Mouse (Mus musculus): ENCODE measurements around the gene Dlg2. TPM values are rescaled to one million over a fixed set of nuclear protein-coding genes. Genes with fewer than 3 reads are reported as not detected.

Dlg2 gene
- polyA plus RNA-seq, 1 experiment from 2014 or later = 1.1 TPM

- Histone ChIP-seq H3K9me3 (ENCODE audit: control insufficient read depth, low read length) (no peaks in the 10 kb centered on the region), H3K27ac (ENCODE audit: low read length) (peak overlapping the region; percentile 86; the same call in 1 of the 2 replicates), H3K4me2 (ENCODE audit: low read depth, low read length) (peak overlapping the region; percentile 64), H3K4me1 (replicated peaks; ENCODE audit: control insufficient read depth, insufficient read depth, low read length) (no peaks in the 10 kb centered on the region; the same call in 1 of the 2 replicates), H3K4me3 (ENCODE audit: low read length) (peak overlapping the region; percentile 81), H3K9ac (ENCODE audit: low read length) (peak overlapping the region; percentile 84), H3K27me3 (ENCODE audit: control insufficient read depth, insufficient read depth, low read depth, low read length) (no peaks in the 10 kb centered on the region), H3K36me3 (ENCODE audit: control insufficient read depth, insufficient read depth, low read length) (peaks cover 13% of the 10 kb centered on the region)
- WGBS = 22% methylated on average over 7 of the region's 7 CpGs
- ATAC-seq (ENCODE audit: low read depth) = no peak
Observed at GRCm38 (mm10) chr7:90456149-90456844, 20.2 kb upstream of the Dlg2 start.

DNA sequence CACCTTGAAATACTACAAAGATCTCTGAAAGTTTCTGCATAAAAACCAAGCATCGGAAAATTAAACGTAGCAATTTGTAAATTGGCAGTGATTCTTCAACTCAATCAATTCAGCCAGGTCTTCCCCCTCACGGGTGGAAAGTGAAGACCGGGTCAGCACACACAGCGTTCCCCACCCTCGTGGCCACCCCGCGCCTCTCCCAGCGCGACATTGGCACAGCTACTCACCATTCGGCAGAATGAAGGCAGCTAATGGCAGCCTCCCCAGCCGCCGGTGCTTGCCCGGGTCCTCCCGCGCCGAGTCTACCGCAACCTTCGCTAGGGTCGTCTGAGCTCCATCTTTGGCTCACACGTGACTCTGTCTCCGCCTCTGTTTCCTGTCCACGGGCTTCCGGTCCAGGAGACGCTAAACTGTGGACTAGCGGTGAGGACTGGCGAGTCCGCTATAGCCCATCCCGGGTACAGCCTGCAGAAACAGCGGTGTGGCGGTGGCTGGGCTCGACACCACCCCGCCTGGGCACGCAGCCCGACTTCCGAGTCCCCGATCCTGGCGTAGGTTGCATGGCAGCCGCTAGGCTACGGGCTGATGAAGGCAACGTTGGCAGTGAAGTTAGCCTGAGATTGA, 19.5 kb upstream of the Dlg2 start, which contains the start of gene Tmem126a:
TSS of gene Tmem126a (minus strand) at position 385 of the 624 bp plus-strand sequence.
- H3K9ac ChIP-seq (ENCODE audit: low read length) = peak within 1 kb of the TSS; percentile 84
- H3K9me3 ChIP-seq (ENCODE audit: control insufficient read depth, low read length) = no peaks in the 10 kb centered on the region
- H3K27me3 ChIP-seq (ENCODE audit: control insufficient read depth, insufficient read depth, low read depth, low read length) = no peaks in the 10 kb centered on the region
- H3K27ac ChIP-seq (ENCODE audit: low read length) = peak within 1 kb of the TSS; percentile 86
- WGBS = under 1% methylated on average over 41 of the region's 41 CpGs
- H3K4me1 ChIP-seq (replicated peaks; ENCODE audit: control insufficient read depth, insufficient read depth, low read length) = no peaks in the 10 kb centered on the region; the same call in 1 of the 2 replicates
- H3K4me3 ChIP-seq (ENCODE audit: low read length) = peak within 1 kb of the TSS; percentile 81
- peak within 1 kb of the TSS; percentile 64 for H3K4me2 ChIP-seq (ENCODE audit: low read depth, low read length)
- peak; percentile 97 for ATAC-seq (ENCODE audit: low read depth)
- peaks cover 10% of the 10 kb centered on the region; the same call in 1 of the 2 replicates for H3K36me3 ChIP-seq (ENCODE audit: control insufficient read depth, insufficient read depth, low read length)

- H3K27me3 ChIP-seq (ENCODE audit: control insufficient read depth, insufficient read depth, low read depth, low read length) = no peaks in the 10 kb centered on the region
- peak overlapping the region; percentile 86 for H3K27ac ChIP-seq (ENCODE audit: low read length)
- H3K9ac ChIP-seq (ENCODE audit: low read length) = peak overlapping the region; percentile 84
- peaks cover 8% of the 10 kb centered on the region; the same call in 1 of the 2 replicates for H3K36me3 ChIP-seq (ENCODE audit: control insufficient read depth, insufficient read depth, low read length)
- peak; percentile 63 for ATAC-seq (ENCODE audit: low read depth)
- no peaks in the 10 kb centered on the region for H3K9me3 ChIP-seq (ENCODE audit: control insufficient read depth, low read length)
- no peaks in the 10 kb centered on the region; the same call in 1 of the 2 replicates for H3K4me1 ChIP-seq (replicated peaks; ENCODE audit: control insufficient read depth, insufficient read depth, low read length)
- H3K4me2 ChIP-seq (ENCODE audit: low read depth, low read length) = peak overlapping the region; percentile 64
- 11% methylated on average over 10 of the region's 10 CpGs for WGBS
- H3K4me3 ChIP-seq (ENCODE audit: low read length) = peak overlapping the region; percentile 81
Observed at GRCm38 (mm10) chr7:90457517-90457916, 19.0 kb upstream of the Dlg2 start.

DNA sequence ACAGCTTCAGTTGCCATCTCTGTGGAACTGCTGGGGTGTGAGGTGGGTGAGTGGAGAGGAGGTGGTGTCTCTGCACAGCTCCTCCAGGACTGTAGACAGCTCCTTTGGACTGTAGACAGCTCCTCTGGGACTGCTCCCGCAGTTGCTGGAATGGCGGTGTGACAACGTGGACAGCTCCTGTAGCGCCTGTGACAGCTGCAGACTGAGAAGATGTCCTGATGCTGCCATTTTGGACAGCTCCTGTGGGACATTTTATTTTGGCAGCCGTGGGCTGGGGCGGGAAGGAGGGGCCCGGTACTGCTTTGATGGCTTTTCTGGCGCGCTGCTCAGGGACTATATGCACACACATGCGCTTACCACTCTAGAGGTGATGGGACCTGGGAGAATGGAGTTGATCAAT, 16.1 kb upstream of the Dlg2 start:
- H3K9me3 ChIP-seq (ENCODE audit: control insufficient read depth, low read length) = no peaks in the 10 kb centered on the region
- no peak overlapping the region for H3K4me2 ChIP-seq (ENCODE audit: low read depth, low read length)
- no peak overlapping the region for H3K4me3 ChIP-seq (ENCODE audit: low read length)
- WGBS = 37% methylated on average over 10 of the region's 10 CpGs
- no peak overlapping the region for H3K27ac ChIP-seq (ENCODE audit: low read length)
- H3K4me1 ChIP-seq (replicated peaks; ENCODE audit: control insufficient read depth, insufficient read depth, low read length) = no peaks in the 10 kb centered on the region; the same call in 1 of the 2 replicates
- H3K36me3 ChIP-seq (ENCODE audit: control insufficient read depth, insufficient read depth, low read length) = no peaks in the 10 kb centered on the region
- H3K9ac ChIP-seq (ENCODE audit: low read length) = no peak overlapping the region
- ATAC-seq (ENCODE audit: low read depth) = no peak
- H3K27me3 ChIP-seq (ENCODE audit: control insufficient read depth, insufficient read depth, low read depth, low read length) = no peaks in the 10 kb centered on the region

GRCm38 (mm10) chr7:90460930-90461329, 15.5 kb upstream of the Dlg2 start:
- H3K9ac ChIP-seq (ENCODE audit: low read length) = no peak overlapping the region
- H3K36me3 ChIP-seq (ENCODE audit: control insufficient read depth, insufficient read depth, low read length) = no peaks in the 10 kb centered on the region
- 0 out of 2 replicates have a peak overlapping the region, but pooled peaks have one; percentile 2 for H3K4me2 ChIP-seq (ENCODE audit: low read depth, low read length)
- H3K9me3 ChIP-seq (ENCODE audit: control insufficient read depth, low read length) = no peaks in the 10 kb centered on the region
- H3K27ac ChIP-seq (ENCODE audit: low read length) = no peak overlapping the region
- H3K27me3 ChIP-seq (ENCODE audit: control insufficient read depth, insufficient read depth, low read depth, low read length) = no peaks in the 10 kb centered on the region
- ATAC-seq (ENCODE audit: low read depth) = no peak
- no peaks in the 10 kb centered on the region; the same call in 1 of the 2 replicates for H3K4me1 ChIP-seq (replicated peaks; ENCODE audit: control insufficient read depth, insufficient read depth, low read length)
- H3K4me3 ChIP-seq (ENCODE audit: low read length) = no peak overlapping the region
- WGBS = 13% methylated on average over 14 of the region's 14 CpGs

GRCm38 (mm10) chr7:90461441-90461840, 15.0 kb upstream of the Dlg2 start:
- no peak overlapping the region for H3K9ac ChIP-seq (ENCODE audit: low read length)
- H3K9me3 ChIP-seq (ENCODE audit: control insufficient read depth, low read length) = no peaks in the 10 kb centered on the region
- H3K4me2 ChIP-seq (ENCODE audit: low read depth, low read length) = no peak overlapping the region
- 90% methylated on average over 5 of the region's 5 CpGs for WGBS
- H3K4me3 ChIP-seq (ENCODE audit: low read length) = no peak overlapping the region
- no peak overlapping the region for H3K27ac ChIP-seq (ENCODE audit: low read length)
- H3K4me1 ChIP-seq (replicated peaks; ENCODE audit: control insufficient read depth, insufficient read depth, low read length) = no peaks in the 10 kb centered on the region
- ATAC-seq (ENCODE audit: low read depth) = no peak
- H3K27me3 ChIP-seq (ENCODE audit: control insufficient read depth, insufficient read depth, low read depth, low read length) = no peaks in the 10 kb centered on the region
- H3K36me3 ChIP-seq (ENCODE audit: control insufficient read depth, insufficient read depth, low read length) = no peaks in the 10 kb centered on the region

DNA sequence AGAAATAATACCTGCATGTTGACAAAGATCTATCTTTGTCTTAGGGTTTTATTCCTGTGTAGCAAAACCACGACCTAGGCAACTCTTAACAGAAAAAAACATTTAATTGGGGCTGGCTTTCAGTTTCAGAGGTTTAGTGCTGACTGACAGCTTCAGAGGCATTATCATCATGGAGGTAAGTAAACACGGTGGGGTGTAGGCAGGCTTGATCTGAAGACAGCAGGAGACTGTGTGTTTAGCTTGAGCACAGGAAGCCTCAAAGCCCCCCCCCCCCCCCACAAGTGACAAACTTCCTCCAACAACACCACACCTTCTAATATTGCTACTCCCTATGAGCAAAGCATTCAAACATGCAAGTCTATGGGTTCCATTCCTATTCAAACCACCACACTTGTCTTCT, 3.0 kb upstream of the Dlg2 start:
- no peak overlapping the region for H3K27ac ChIP-seq (ENCODE audit: low read length)
- H3K36me3 ChIP-seq (ENCODE audit: control insufficient read depth, insufficient read depth, low read length) = peaks cover 5% of the 10 kb centered on the region; the same call in 1 of the 2 replicates
- H3K9me3 ChIP-seq (ENCODE audit: control insufficient read depth, low read length) = no peaks in the 10 kb centered on the region
- H3K4me1 ChIP-seq (replicated peaks; ENCODE audit: control insufficient read depth, insufficient read depth, low read length) = peaks cover 10% of the 10 kb centered on the region
- H3K4me3 ChIP-seq (ENCODE audit: low read length) = no peak overlapping the region
- WGBS = 45% methylated on average over 2 of the region's 2 CpGs
- no peak overlapping the region for H3K9ac ChIP-seq (ENCODE audit: low read length)
- H3K27me3 ChIP-seq (ENCODE audit: control insufficient read depth, insufficient read depth, low read depth, low read length) = peaks cover 6% of the 10 kb centered on the region
- no peak for ATAC-seq (ENCODE audit: low read depth)
- H3K4me2 ChIP-seq (ENCODE audit: low read depth, low read length) = no peak overlapping the region

- Histone ChIP-seq H3K9ac (ENCODE audit: low read length) (peak within 1 kb of the TSS; percentile 78), H3K4me3 (ENCODE audit: low read length) (peak within 1 kb of the TSS; percentile 80), H3K36me3 (ENCODE audit: control insufficient read depth, insufficient read depth, low read length) (no peaks in the 10 kb centered on the region), H3K4me1 (replicated peaks; ENCODE audit: control insufficient read depth, insufficient read depth, low read length) (peaks cover 10% of the 10 kb centered on the region), H3K4me2 (ENCODE audit: low read depth, low read length) (peak within 1 kb of the TSS; percentile 62), H3K9me3 (ENCODE audit: control insufficient read depth, low read length) (no peaks in the 10 kb centered on the region), H3K27me3 (ENCODE audit: control insufficient read depth, insufficient read depth, low read depth, low read length) (peaks cover 9% of the 10 kb centered on the region), H3K27ac (ENCODE audit: low read length) (peak within 1 kb of the TSS; percentile 70)
- 0% methylated on average over 36 of the region's 36 CpGs for WGBS
- peak; percentile 100 for ATAC-seq (ENCODE audit: low read depth)
Observed at GRCm38 (mm10) chr7:90475793-90476312, 619 bp upstream of the Dlg2 start, which contains the start of gene Tmem126b. Tmem126b (minus strand) TSS chr7:90476001.

- no peak for ATAC-seq (ENCODE audit: low read depth)
- Histone ChIP-seq H3K27ac (ENCODE audit: low read length) (no peak overlapping the region), H3K27me3 (ENCODE audit: control insufficient read depth, insufficient read depth, low read depth, low read length) (peaks cover 4% of the 10 kb centered on the region), H3K4me1 (replicated peaks; ENCODE audit: control insufficient read depth, insufficient read depth, low read length) (no peaks in the 10 kb centered on the region), H3K9me3 (ENCODE audit: control insufficient read depth, low read length) (no peaks in the 10 kb centered on the region), H3K9ac (ENCODE audit: low read length) (no peak overlapping the region), H3K4me3 (ENCODE audit: low read length) (no peak overlapping the region), H3K4me2 (ENCODE audit: low read depth, low read length) (no peak overlapping the region), H3K36me3 (ENCODE audit: control insufficient read depth, insufficient read depth, low read length) (no peaks in the 10 kb centered on the region)
- WGBS = 85% methylated on average over 2 of the region's 2 CpGs
Observed at GRCm38 (mm10) chr7:90482607-90483006, 6.1 kb downstream of the Dlg2 start.
